Mouse (Mus musculus): ENCODE data around the gene Ate1.
"Not testable (repeated sequence)": the region's sequence is repeated elsewhere in the genome, so short reads cannot be mapped to it uniquely, and the experiment has no call there.

Ate1 gene

DNA sequence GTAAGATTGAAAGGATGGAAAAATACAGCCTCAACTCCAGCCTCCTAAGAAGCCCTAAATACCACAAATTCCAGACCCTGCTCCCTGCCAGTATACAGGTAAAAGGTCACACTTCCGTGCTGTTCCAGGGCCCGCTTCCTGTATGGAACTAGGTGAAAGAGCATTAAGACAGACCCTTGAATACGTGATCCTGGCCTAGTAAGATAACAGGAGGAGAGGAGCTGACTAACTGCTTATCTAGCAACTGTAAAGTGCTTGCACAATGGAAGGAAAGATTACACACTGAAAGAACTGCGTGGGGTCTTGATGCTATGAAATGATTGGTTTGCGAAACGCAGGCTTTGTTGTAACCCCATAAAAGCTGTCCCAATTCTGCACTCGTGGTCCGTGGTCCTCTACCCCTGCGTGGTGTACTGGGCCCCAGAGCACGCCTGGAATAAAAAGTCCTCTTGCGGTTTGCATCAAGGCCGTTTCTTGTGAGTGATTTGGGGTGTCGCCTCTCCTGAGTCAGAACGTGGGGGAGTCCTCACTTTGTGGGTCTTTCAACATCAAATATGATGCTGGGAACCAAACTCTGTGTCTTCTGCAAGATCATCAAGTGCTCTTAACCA lies 748 bp upstream of the Ate1 start:
- DNase-seq = peak; percentile 44

DNA sequence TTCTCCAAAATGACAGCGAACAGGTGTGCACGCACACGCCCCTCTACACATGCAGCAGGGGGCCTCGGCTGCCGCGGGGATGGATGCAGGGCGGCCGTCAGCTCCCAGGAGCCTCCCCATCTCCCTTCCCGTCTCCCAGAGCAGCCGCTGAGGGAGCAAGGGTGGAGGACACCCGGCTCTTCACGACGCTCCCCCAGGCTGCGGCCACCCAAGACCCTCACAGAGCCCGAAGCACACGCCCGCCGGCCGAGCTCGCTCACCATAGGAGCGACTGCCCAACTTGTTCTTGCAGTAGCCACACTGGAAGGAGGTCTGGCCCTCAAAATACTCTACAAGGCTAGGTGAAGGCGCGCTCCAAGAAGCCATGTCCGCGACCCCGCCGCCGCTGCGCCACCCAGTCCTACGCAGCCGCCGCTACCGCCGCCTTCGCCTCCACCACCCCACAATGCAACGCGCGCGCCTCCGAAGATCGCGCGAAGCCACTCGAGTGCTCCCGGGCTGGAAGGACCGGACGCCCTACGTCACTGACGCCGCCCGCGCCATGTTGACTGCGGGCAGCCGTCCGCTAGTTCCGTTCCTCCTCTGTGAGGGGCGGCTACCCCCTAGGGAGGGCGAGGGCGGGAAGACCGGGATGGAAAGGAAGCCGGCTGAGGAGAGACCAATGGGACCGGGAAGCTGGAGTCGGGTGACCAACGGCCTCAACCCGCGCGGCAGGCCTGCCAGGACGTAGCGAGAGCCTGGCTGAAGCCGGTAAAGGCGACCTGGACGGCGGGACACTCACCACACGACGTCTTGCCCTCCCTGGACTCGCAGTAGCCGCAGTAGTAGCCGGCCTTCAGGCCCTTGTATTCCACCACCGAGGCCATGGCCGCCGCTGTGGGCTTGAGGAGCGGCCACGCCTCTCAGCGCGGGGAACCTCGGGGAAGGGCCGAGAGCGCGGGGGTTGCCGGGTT lies 797 bp downstream of the Ate1 start:
- peak; percentile 96 for DNase-seq

DNA sequence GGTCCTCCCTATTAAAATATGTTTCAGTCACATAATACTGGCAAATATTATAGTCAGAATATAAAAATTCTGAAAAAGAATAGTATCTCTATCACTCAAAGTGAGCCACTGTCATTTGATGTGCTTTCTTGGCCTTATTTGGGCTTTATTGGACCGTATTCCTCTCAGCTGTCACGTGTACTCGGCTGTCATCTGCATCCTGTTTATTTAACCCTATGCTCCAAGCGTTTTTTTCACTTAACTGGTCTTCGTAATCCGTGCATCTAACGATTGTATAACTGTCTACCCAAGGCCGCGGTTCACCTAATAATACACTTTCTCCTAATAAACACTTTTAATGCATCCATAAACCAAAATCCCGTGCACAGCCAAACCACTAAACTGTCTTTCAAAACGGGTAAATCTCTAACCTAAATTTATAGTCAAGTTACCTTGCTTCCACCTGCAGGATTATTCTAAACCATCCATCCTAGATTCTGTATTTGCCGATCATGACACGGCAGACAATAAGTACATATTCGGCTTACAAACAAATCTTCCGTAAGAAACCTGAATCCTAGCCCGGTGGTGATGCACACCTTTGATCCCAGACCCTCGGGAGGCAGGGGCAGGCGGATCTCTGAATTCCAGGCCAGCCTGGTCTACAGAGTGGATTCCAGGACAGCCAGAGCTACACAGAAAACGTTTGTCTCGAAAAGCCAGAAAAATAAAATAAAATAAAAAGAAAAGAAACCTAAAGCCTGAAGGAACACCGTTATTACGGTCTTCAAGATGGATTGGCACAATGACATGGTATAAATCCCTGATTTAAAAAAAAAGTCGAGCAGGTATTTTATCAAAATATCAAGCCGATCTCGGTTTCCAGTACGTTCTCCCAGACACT lies 1.7 kb downstream of the Ate1 start:
- DNase-seq = no peak

GRCm38 (mm10) chr7:130510243-130510642 lies 9.9 kb downstream of the Ate1 start:
- DNase-seq = no peak

DNA sequence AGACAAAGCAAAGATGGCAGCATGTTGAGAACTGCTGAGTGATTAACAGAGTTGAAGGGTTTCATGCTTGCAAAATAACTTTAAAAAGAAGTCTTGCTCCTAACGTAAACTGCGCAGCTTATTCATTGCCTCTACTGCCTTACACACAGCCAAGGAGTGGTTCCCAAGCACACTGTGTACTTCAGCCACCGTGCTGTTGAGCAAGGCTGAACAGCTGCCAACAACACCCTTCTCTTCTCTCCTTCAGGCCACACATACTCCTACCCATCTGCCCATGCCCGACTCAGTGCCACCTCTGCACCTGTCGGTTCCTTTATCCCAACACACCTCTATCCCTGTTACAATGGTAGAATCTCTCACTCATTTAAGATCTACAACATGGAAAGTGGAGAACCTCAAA lies 17.2 kb downstream of the Ate1 start:
- DNase-seq = no peak

GRCm38 (mm10) chr7:130501499-130501898 lies 18.7 kb downstream of the Ate1 start:
- DNase-seq = no peak

DNA sequence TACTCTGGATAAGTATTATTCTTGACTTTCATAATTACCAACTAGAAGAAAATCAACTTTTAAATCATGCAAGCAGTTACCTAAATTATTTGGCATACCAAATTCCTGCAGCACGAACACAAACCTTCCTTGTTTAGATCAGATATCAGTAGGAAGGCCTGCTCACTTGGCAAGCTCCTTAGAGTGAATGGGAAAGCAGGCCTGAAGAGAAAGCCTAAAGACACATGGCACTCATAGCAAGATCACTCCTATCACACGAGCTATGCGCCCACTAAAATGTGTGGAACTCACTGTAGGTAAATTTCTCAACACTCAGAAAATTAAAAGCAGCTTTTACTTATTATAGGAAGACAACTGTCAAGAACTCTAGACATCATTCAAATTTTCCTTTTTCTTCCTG lies 26.8 kb downstream of the Ate1 start:
- DNase-seq = no peak

GRCm38 (mm10) chr7:130492026-130492425 lies 28.1 kb downstream of the Ate1 start:
- DNase-seq = no peak

- DNase-seq = not testable (repeated sequence)
These were observed 41.2 kb downstream of the Ate1 start for GRCm38 (mm10) chr7:130479003-130479402.

DNA sequence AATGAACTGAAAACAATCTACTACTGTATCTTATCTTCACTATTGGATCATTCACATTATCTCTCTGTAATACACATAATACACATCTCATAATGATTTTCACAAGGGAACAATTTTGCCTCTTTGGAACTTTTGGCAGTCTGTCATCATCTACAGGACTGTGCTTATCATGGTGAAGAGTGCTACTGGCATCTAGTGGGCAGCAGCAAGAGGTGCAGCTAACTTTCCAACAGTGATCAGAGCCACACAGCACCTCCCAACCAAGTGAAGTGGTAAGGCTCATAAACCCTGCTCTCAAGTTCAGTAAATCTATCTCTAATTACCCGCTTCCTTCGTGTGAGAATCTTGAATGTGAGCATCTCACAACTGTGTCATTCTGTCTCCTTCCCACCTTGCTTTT lies 44.2 kb downstream of the Ate1 start:
- peak; percentile 34 for DNase-seq

GRCm38 (mm10) chr7:130473881-130474280 lies 46.3 kb downstream of the Ate1 start:
- DNase-seq = no peak

- DNase-seq = no peak
These were observed 47.5 kb downstream of the Ate1 start for GRCm38 (mm10) chr7:130472683-130473082.

GRCm38 (mm10) chr7:130471045-130471444 lies 49.1 kb downstream of the Ate1 start:
- DNase-seq = no peak

- DNase-seq = no peak
These were observed 64.5 kb downstream of the Ate1 start for GRCm38 (mm10) chr7:130455587-130456246.

DNA sequence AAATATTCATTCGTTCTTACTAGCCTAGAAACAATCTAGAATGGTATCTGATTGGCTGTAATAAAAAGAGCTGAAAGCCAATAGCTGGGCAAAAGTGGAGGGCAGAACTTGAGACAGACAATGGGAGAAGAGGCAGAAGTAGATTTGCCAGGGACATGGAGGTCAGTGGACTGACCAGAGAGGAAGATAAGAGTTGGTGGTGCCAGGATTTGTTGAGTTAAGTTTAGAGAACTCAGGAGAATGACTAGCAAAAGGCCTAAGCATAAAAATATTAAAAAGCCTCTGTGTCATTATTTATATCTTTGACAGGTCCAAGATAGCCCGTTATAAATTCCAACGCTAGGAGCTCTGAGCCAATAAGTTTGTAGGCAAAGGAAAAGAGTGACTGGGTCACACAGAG lies 65.9 kb downstream of the Ate1 start:
- DNase-seq = no peak

DNA sequence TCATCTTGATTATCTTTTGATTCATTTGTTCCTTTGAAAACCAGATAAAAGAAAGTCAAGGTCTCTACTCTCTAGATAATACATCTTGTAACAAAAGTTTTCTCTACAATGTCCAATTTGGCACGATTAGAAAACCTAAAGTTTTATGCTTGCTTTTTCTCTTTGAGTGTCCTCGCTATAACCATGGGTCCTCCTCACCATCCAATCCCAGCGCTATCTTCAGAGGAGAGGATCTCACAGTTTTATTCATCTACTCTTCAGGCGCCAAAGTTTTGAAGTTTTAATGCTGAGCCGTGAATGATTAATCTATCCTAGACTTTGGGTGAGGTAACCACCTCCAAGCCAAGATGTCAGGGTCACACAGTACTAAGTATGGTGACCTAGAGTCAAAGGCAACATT lies 84.4 kb downstream of the Ate1 start:
- no peak for DNase-seq

GRCm38 (mm10) chr7:130432141-130432540 lies 88.0 kb downstream of the Ate1 start:
- DNase-seq = no peak

- DNase-seq = no peak
These were observed 93.6 kb downstream of the Ate1 start for GRCm38 (mm10) chr7:130426586-130426985.

DNA sequence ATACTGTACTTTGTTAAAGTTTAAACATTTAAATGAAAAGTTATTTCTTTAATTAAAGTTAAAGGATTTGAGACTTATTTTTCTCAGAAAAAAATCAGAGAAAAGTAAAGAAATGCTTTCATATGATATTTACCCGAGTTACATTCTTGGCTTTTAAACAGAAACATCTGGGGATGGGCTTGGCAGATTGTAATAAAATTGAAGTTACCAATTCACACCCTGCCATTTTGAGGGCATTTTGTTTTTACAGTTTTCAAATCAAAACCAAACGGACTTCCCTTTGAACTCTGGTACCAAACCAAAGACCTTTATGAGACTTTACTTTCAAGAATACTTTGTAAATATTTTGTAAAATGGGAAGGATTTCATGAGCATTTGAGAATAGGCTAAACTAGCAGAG lies 94.2 kb downstream of the Ate1 start:
- no peak for DNase-seq

DNA sequence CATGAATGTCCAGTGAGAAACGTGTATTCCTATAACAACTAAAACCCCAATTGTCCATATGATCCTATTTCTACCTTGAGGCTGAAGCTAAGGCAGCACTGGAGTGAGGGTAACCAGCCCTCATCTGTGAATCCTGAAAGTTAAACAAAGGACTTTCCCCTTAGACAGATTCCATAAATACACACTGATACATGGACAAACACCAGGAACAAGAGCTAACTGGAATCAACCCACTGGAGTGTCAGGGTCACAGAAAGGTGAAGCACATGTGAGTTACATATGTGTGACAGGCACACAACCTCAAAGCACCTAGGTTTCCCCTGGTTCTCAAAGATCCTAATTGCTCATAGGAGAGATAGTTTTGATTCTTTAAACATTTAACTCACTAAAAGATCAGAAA lies 100.2 kb downstream of the Ate1 start:
- DNase-seq = no peak

DNA sequence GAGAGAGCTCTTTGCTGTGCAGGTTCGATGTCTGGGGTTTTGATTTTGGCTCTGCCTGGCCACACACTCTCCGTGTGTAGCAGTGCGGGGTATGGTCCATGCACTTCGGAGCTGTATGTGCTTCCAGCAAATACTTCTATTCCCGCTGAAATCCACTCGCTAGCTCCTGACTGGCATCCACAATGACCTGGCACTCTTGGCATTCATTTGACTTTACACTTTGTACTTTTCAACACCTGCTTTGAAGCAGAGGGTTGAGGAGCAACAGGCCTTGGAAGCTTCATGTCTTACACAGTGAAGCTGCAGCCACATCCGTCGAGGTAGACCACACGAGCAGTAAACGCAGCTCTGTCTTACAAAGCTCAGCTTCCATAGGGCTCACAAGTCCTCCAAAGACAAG lies 112.5 kb downstream of the Ate1 start:
- DNase-seq = no peak

DNA sequence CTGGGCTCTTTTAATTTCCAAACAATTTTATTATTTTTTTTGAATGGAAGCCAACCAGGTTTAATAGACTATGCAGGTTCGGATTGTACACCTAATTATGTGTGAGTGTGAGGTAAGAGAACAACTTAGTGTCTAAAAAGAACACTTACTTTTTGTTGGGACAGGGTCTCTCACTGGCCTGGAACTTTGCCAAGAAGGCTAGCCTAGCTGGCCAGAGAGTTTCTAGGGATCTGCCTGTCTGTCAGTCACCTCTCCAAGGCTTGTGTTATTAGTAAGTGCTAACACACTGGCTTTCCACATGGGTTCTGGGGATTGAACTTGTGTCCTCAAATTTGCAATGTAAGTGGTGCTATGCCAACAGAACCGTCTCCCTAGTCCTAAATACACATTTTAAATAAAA lies 116.8 kb downstream of the Ate1 start:
- no peak for DNase-seq

GRCm38 (mm10) chr7:130394697-130395096 lies 125.5 kb downstream of the Ate1 start:
- DNase-seq = no peak
